Mouse (Mus musculus) ES-E14 (cell line): ENCODE measurements around the gene Tmprss7. TPM values are rescaled to one million over a fixed set of nuclear protein-coding genes. Genes with fewer than 3 reads are reported as not detected.

Experiments used
- DNase-seq: peaks from one replicate; pipeline ENCODE4 v3.0.0-alpha.2; 2013; ENCODE audit warnings: low read depth, low spot score
- H3K27ac ChIP-seq: 2 replicates; pipeline ENCODE4 v1.5.1; 2012; ENCODE audit warnings: low read depth, mild to moderate bottlenecking, low read length, moderate library complexity, mixed read lengths; ENCODE audit not compliant: poor library complexity, insufficient read depth, severe bottlenecking
- H3K36me3 ChIP-seq: 2 replicates; pipeline ENCODE4 v1.6.1; 2012; ENCODE audit warnings: mild to moderate bottlenecking, low read length, moderate library complexity, mixed read lengths; ENCODE audit not compliant: control insufficient read depth, poor library complexity, insufficient read depth, severe bottlenecking
- H3K4me1 ChIP-seq, 2 experiments: fragments of 150-350 bp in 1 of 2; sonication (generic) in 1 of 2; 2 replicates each; pipeline ENCODE4 v1.6.1; 2012; ENCODE audit warnings: low read length in 2 of 2, mild to moderate bottlenecking in 1 of 2, mixed read lengths in 1 of 2; ENCODE audit not compliant: control insufficient read depth in 2 of 2, insufficient read depth in 2 of 2, poor library complexity in 1 of 2
- H3K4me3 ChIP-seq, 2 experiments: fragments of 150-350 bp in 1 of 2; sonication (generic) in 1 of 2; 2 replicates each; pipeline ENCODE4 v1.5.1; 2012; ENCODE audit warnings: low read length in 2 of 2, low read depth in 1 of 2, mild to moderate bottlenecking in 1 of 2, mixed read lengths in 1 of 2; ENCODE audit not compliant: insufficient read depth in 1 of 2, poor library complexity in 1 of 2, severe bottlenecking in 1 of 2
- H3K9ac ChIP-seq: 2 replicates; pipeline ENCODE4 v1.6.1; 2012; ENCODE audit warnings: low read depth, mild to moderate bottlenecking, low read length, mixed read lengths; ENCODE audit not compliant: poor library complexity, insufficient read depth, severe bottlenecking
- H3K9me3 ChIP-seq: fragments of 150-350 bp; sonication (generic); 2 replicates; pipeline ENCODE4 v1.6.1; 2012; ENCODE audit warnings: low read depth, mild to moderate bottlenecking, low read length; ENCODE audit not compliant: control insufficient read depth, insufficient read depth
- CHD2 ChIP-seq: IDR thresholded peaks from 2 replicates; pipeline ENCODE4 v1.6.1; 2014; ENCODE audit warnings: mild to moderate bottlenecking, low read depth, low read length, inconsistent platforms
- HCFC1 ChIP-seq: IDR thresholded peaks from 2 replicates; pipeline ENCODE4 v1.6.1; 2012; ENCODE audit warnings: low read length, inconsistent platforms, borderline replicate concordance; ENCODE audit not compliant: insufficient read depth
- MAFK ChIP-seq: IDR thresholded peaks from 2 replicates; pipeline ENCODE4 v1.6.1; 2014; ENCODE audit warnings: mild to moderate bottlenecking, low read depth, low read length, inconsistent platforms; ENCODE audit not compliant: insufficient read depth
- ZC3H11A ChIP-seq: IDR thresholded peaks from 2 replicates; pipeline ENCODE4 v1.6.1; 2012; ENCODE audit warnings: low read depth, mild to moderate bottlenecking, inconsistent platforms, low read length, borderline replicate concordance
- ZNF384 ChIP-seq: IDR thresholded peaks from 2 replicates; pipeline ENCODE4 v1.6.1; 2012; ENCODE audit warnings: low read depth, low read length, inconsistent platforms
- in situ Hi-C, 2 experiments: fragments of 600-800 bp; cut with MboI; formaldehyde crosslinking; loops; one replicate each; pipeline ENCODE4 v1.15.1; 2025; ENCODE audit warnings: low sequenced_read_pairs in 2 of 2, inconsistent platforms in 1 of 2; ENCODE audit not compliant: unreplicated experiment in 2 of 2
- total RNA-seq: library from RNA; depleted of rRNA; stranded (reverse); fragments of 300-350 nt; gene quantifications from 2 replicates; pipeline ENCODE4 v1.2.3, GENCODE M21; 2012

The Tmprss7 gene
- total RNA-seq, 1 experiment = 0.09 TPM

DNA sequence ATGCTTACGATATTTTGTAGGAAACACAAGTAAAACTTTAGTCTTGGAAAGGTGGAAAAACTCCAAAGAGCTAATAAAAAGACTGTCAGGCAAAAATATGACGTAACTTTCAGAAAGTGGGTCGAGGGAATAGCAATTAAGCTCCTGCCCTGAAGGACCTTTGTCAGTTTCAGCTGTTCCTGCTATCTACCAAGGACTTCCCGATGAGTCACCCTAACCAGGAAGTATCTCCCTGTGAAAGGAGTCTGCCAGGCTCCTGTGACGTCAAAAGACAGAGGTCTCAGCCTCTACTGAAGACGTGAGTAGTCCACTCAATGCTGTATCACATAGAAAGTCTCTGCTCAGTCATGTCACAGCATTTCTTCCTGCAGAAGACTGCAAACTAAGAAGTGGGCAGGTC lies 49.1 kb downstream of the Tmprss7 start:
- DNase-seq = peak; percentile 6
- TF ChIP-seq ZNF384 (no peak), ZC3H11A (no peak), MAFK (no peak), HCFC1 (no peak), CHD2 (no peak)
- Histone ChIP-seq H3K9ac (no peak overlapping the region), H3K9me3 (no peaks in the 10 kb centered on the region), H3K36me3 (no peaks in the 10 kb centered on the region), H3K27ac (no peak overlapping the region), H3K4me1 (no peaks in the 10 kb centered on the region; a peak in 1 of 4 replicates), H3K4me3 (no peak overlapping the region)
- in situ Hi-C loops = no loop called here

DNA sequence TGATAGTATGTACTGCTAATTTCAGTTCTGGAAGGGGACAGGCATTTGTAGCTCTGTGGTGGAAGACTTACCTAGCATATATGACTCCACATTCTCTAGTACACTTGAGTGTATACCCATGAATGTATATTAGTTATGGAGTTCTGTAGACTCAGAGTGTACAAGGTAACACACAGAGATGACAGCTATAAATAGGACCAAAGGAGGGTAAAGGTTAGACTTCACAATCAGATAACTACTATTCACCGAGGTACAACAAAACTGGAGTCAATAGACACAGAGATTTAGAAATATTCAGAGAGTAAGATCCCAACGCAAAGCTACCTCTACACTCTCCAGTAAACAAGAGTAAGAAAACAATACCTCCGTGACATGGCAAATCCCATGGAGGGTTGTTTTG lies 49.5 kb downstream of the Tmprss7 start:
- in situ Hi-C loops = no loop called here
- no peaks in the 10 kb centered on the region for H3K9me3 ChIP-seq
- H3K36me3 ChIP-seq = no peaks in the 10 kb centered on the region
- no peak overlapping the region for H3K4me3 ChIP-seq
- no peak overlapping the region for H3K27ac ChIP-seq
- no peaks in the 10 kb centered on the region; a peak in 1 of 4 replicates for H3K4me1 ChIP-seq
- no peak for TF ChIP-seq MAFK
- no peak for TF ChIP-seq CHD2
- no peak for TF ChIP-seq HCFC1
- no peak for TF ChIP-seq ZC3H11A
- no peak for TF ChIP-seq ZNF384
- no peak overlapping the region for H3K9ac ChIP-seq
- no peak for DNase-seq

DNA sequence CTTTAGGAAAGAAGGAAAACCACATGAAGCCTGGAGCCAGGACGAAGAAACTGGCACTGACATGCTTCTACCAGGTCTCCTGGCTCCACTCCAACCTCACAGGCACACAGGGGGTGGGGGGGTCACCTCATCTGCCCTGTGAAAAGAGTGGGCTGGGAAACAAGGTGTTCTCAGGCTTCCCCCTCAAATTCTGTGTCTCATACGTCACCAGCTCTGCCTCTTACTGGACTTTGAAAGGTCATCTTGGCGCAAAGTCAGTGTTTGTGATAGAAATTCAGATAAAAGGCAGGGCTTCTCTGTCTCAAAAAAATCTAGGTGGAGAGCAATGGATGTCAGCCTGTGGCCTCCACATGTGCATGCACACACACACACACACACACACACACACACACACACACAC lies 52.2 kb downstream of the Tmprss7 start:
- in situ Hi-C loops = no loop called here
- H3K27ac ChIP-seq = no peak overlapping the region
- no peak for DNase-seq

DNA sequence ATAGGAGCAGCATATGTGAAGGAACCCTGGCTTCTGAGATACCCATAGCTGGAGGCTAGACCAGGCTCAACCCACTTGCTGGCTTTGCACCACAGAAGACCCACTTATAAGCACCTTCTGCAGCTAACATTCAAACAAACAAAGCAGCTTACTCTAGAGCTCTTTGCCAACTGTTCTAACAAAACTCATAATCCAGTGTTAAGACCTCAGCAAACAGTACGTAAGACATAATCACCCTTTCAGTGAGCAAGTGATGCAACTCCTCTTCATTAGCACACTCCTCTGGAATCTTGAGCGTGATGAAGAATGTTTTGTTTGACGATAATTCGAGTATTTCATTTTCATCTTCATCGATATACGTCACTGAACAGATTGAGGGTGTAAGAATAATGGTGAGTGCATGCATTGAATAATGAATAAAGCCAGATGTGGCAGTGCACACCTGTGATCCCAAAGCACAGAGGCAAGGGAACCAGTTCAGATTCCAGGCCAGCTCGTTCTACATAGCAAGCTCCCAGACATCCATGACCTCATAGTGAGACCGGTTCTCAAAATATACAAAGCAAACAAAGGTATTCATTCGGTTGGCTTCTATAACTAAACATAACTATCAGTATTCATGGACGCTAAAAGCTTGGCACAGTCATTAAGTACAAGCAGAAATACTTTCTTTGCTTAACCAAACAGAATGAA lies 53.2 kb downstream of the Tmprss7 start:
- no peak for DNase-seq
- no peak for TF ChIP-seq ZNF384
- no peak for TF ChIP-seq HCFC1
- TF ChIP-seq ZC3H11A = no peak
- TF ChIP-seq CHD2 = no peak
- no peak for TF ChIP-seq MAFK
- no peak overlapping the region for H3K27ac ChIP-seq
- no peaks in the 10 kb centered on the region for H3K9me3 ChIP-seq
- H3K9ac ChIP-seq = no peak overlapping the region
- H3K4me1 ChIP-seq = no peaks in the 10 kb centered on the region; a peak in 1 of 4 replicates
- no peak overlapping the region for H3K4me3 ChIP-seq
- no peaks in the 10 kb centered on the region for H3K36me3 ChIP-seq
- in situ Hi-C loops = no loop called here

More for the DNA sequence above, 52.2 kb downstream of the Tmprss7 start:
- TF ChIP-seq CHD2 (no peak), ZNF384 (no peak), HCFC1 (no peak), ZC3H11A (no peak), MAFK (no peak)
- Histone ChIP-seq H3K4me1 (no peaks in the 10 kb centered on the region; a peak in 1 of 4 replicates), H3K36me3 (no peaks in the 10 kb centered on the region), H3K9me3 (no peaks in the 10 kb centered on the region), H3K9ac (no peak overlapping the region), H3K4me3 (no peak overlapping the region)

DNA sequence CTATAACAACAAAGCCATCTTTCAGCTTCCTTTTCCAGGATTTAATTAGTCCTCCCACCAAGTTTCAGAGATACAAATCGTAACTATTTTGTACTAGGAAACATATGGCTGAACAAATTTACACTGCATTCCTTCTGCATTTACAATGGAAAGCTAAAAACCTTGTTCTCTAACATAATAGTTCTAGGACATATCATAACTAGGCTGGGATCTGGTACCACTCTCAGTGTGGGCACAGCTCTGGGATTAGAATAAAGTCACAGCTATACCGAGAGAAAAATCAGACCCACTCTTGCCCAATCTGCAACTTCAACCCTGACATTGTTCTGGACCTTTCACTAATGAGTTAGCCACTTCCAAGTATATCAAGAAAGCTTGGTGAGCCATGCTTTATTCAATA lies 57.6 kb downstream of the Tmprss7 start:
- no peak overlapping the region for H3K9ac ChIP-seq
- in situ Hi-C loops = no loop called here
- no peaks in the 10 kb centered on the region for H3K9me3 ChIP-seq
- no peak overlapping the region for H3K27ac ChIP-seq
- H3K36me3 ChIP-seq = no peaks in the 10 kb centered on the region
- DNase-seq = no peak
- H3K4me3 ChIP-seq = no peak overlapping the region
- TF ChIP-seq ZC3H11A (no peak), MAFK (no peak), ZNF384 (no peak), CHD2 (no peak), HCFC1 (no peak)
- no peaks in the 10 kb centered on the region for H3K4me1 ChIP-seq
